Mouse (Mus musculus): ENCODE measurements at regions not wholly inside any gene's neighbourhood (a gene's known extent, or its start where the extent isn't known, plus 50 kb on each side); places are given as distances from the start of the nearest gene placed in this dataset.

- TF ChIP-seq POLR2A (IDR thresholded peaks at IDR 0.05; ENCODE audit: control insufficient read depth, low read depth, low read length) (no peak), CTCF (IDR thresholded peaks at IDR 0.05; ENCODE audit: control insufficient read depth, insufficient read depth, insufficient replicate concordance, low read depth, low read length) (no peak)
These were observed 56.9 kb upstream of the Ppargc1a start for GRCm38 (mm10) chr5:51624400-51624799.
